Mouse (Mus musculus): Measurements from ENCODE around the gene Hoxa10.

Hoxa10 gene

GRCm38 (mm10) chr6:52205638-52206621, 34.7 kb downstream of the Hoxa10 start:
- peak; percentile 39 for DNase-seq (ENCODE audit: low read depth, low spot score)

GRCm38 (mm10) chr6:52205221-52205620, 35.4 kb downstream of the Hoxa10 start:
- DNase-seq (ENCODE audit: low read depth, low spot score): peak; percentile 18

- peak; percentile 93 for DNase-seq (ENCODE audit: low read depth, low spot score)
These were observed 36.5 kb downstream of the Hoxa10 start, which contains the start of gene Hoxa5 for GRCm38 (mm10) chr6:52204050-52204752. TSS of gene Hoxa5 (minus strand) at chr6:52204587.

GRCm38 (mm10) chr6:52203371-52204049, 37.1 kb downstream of the Hoxa10 start:
- peak; percentile 73 for DNase-seq (ENCODE audit: low read depth, low spot score)

GRCm38 (mm10) chr6:52203121-52203370, 37.6 kb downstream of the Hoxa10 start:
- peak; percentile 49 for DNase-seq (ENCODE audit: low read depth, low spot score)

GRCm38 (mm10) chr6:52202362-52203120, 38.1 kb downstream of the Hoxa10 start:
- DNase-seq (ENCODE audit: low read depth, low spot score): peak; percentile 49

GRCm38 (mm10) chr6:52201269-52201668, 39.4 kb downstream of the Hoxa10 start:
- no peak for DNase-seq (ENCODE audit: low read depth, low spot score)

GRCm38 (mm10) chr6:52200751-52201250, 39.9 kb downstream of the Hoxa10 start:
- DNase-seq (ENCODE audit: low read depth, low spot score): no peak

- peak; percentile 39 for DNase-seq (ENCODE audit: low read depth, low spot score)
These were observed 40.4 kb downstream of the Hoxa10 start for GRCm38 (mm10) chr6:52200073-52200750.

- peak; percentile 75 for DNase-seq (ENCODE audit: low read depth, low spot score)
These were observed 43.4 kb downstream of the Hoxa10 start for GRCm38 (mm10) chr6:52197271-52197670.

- DNase-seq (ENCODE audit: low read depth, low spot score): no peak
These were observed 43.8 kb downstream of the Hoxa10 start for GRCm38 (mm10) chr6:52196811-52197210.

- no peak for DNase-seq (ENCODE audit: low read depth, low spot score)
These were observed 46.0 kb downstream of the Hoxa10 start for GRCm38 (mm10) chr6:52194690-52195089.

- DNase-seq (ENCODE audit: low read depth, low spot score): peak; percentile 82
These were observed 48.6 kb downstream of the Hoxa10 start for GRCm38 (mm10) chr6:52191860-52192550.

- no peak for DNase-seq (ENCODE audit: low read depth, low spot score)
These were observed 49.5 kb downstream of the Hoxa10 start, which contains the start of gene Hoxa4 for GRCm38 (mm10) chr6:52190906-52191810. TSS of gene Hoxa4 (minus strand) at chr6:52191753.

GRCm38 (mm10) chr6:52190410-52190809, 50.2 kb downstream of the Hoxa10 start:
- DNase-seq (ENCODE audit: low read depth, low spot score): peak; percentile 52

- DNase-seq (ENCODE audit: low read depth, low spot score): no peak
These were observed 50.7 kb downstream of the Hoxa10 start for GRCm38 (mm10) chr6:52189909-52190308.

- no peak for DNase-seq (ENCODE audit: low read depth, low spot score)
These were observed 51.5 kb downstream of the Hoxa10 start for GRCm38 (mm10) chr6:52189172-52189591.

GRCm38 (mm10) chr6:52186500-52186899, 54.2 kb downstream of the Hoxa10 start:
- DNase-seq (ENCODE audit: low read depth, low spot score): no peak

- no peak for DNase-seq (ENCODE audit: low read depth, low spot score)
These were observed 54.8 kb downstream of the Hoxa10 start for GRCm38 (mm10) chr6:52185834-52186233.

Data from R1 (cell line).